Mouse (Mus musculus) MEL (cell line): ENCODE data around the gene Mylk4. TPM values are rescaled to one million over a fixed set of nuclear protein-coding genes. Genes with fewer than 3 reads are reported as not detected.

Experiments
- DNase-seq: peaks from one replicate; pipeline ENCODE4 v3.0.0; 2011; ENCODE audit warnings: low read depth, low spot score
- H3K27ac ChIP-seq: 2 replicates; pipeline ENCODE4 v1.5.1; 2012; ENCODE audit warnings: low read depth, mild to moderate bottlenecking, control low read depth, low read length, moderate library complexity; ENCODE audit not compliant: control insufficient read depth
- H3K27me3 ChIP-seq, 2 experiments: fragments of 150-350 bp in 1 of 2; sonication (generic) in 1 of 2; 2 replicates each; pipeline ENCODE4 v1.6.1; 2012; ENCODE audit warnings: low read length in 2 of 2, mild to moderate bottlenecking in 2 of 2, improper control_type of control experiment in 1 of 2, moderate library complexity in 1 of 2; ENCODE audit not compliant: insufficient read depth in 2 of 2, control insufficient read depth in 1 of 2
- H3K36me3 ChIP-seq, 2 experiments: 2 replicates each; pipeline ENCODE4 v1.6.1; 2012 to 2014; ENCODE audit warnings: low read length in 2 of 2, improper control_type of control experiment in 1 of 2, inconsistent platforms in 1 of 2, mild to moderate bottlenecking in 1 of 2; ENCODE audit not compliant: insufficient read depth in 2 of 2, control insufficient read depth in 1 of 2
- H3K4me1 ChIP-seq, 2 experiments: fragments of 150-350 bp in 1 of 2; sonication (generic) in 1 of 2; 2 replicates each; pipeline ENCODE4 v1.6.1; 2012; ENCODE audit warnings: low read length in 2 of 2, improper control_type of control experiment in 1 of 2, mild to moderate bottlenecking in 1 of 2; ENCODE audit not compliant: insufficient read depth in 2 of 2, control insufficient read depth in 1 of 2
- H3K4me3 ChIP-seq, 2 experiments: fragments of 150-350 bp in 1 of 2; sonication (generic) in 1 of 2; 2 replicates each; pipeline ENCODE4 v1.5.1; 2012; ENCODE audit warnings: low read depth in 2 of 2, low read length in 2 of 2, mild to moderate bottlenecking in 2 of 2, moderate library complexity in 2 of 2, control low read depth in 1 of 2, improper control_type of control experiment in 1 of 2; ENCODE audit not compliant: control insufficient read depth in 1 of 2, insufficient read depth in 1 of 2
- H3K79me2 ChIP-seq: 2 replicates; pipeline ENCODE4 v1.6.1; 2012; ENCODE audit warnings: mild to moderate bottlenecking, low read length, moderate library complexity; ENCODE audit not compliant: control insufficient read depth, poor library complexity, insufficient read depth
- H3K9ac ChIP-seq: 2 replicates; pipeline ENCODE4 v1.6.1; 2012; ENCODE audit warnings: low read depth, mild to moderate bottlenecking, control low read depth, low read length, moderate library complexity; ENCODE audit not compliant: control insufficient read depth, poor library complexity, severe bottlenecking
- H3K9me3 ChIP-seq: fragments of 150-350 bp; sonication (generic); replicated peaks from 2 replicates; pipeline ENCODE4 v1.6.1; 2012; ENCODE audit warnings: mild to moderate bottlenecking, low read length, improper control_type of control experiment, moderate library complexity; ENCODE audit not compliant: insufficient read depth
- BHLHE40 ChIP-seq: IDR thresholded peaks from 2 replicates; pipeline ENCODE4 v1.6.1; 2012; ENCODE audit warnings: low read depth, mild to moderate bottlenecking, inconsistent platforms, low read length, improper control_type of control experiment, borderline replicate concordance
- CHD2 ChIP-seq: IDR thresholded peaks from 2 replicates; pipeline ENCODE4 v1.6.1; 2011; ENCODE audit warnings: low read length, improper control_type of control experiment
- E2F4 ChIP-seq: IDR thresholded peaks from 2 replicates; pipeline ENCODE4 v1.6.1; 2011; ENCODE audit warnings: low read depth, low read length, improper control_type of control experiment, borderline replicate concordance
- ELF1 ChIP-seq: IDR thresholded peaks from 2 replicates; pipeline ENCODE4 v1.6.1; 2014; ENCODE audit warnings: low read depth, mild to moderate bottlenecking, inconsistent platforms, low read length, improper control_type of control experiment, moderate library complexity
- EP300 ChIP-seq, 2 experiments: IDR thresholded peaks; 2 replicates each; pipeline ENCODE4 v1.6.1; 2011; ENCODE audit warnings: improper control_type of control experiment in 2 of 2, low read length in 2 of 2, low read depth in 1 of 2, mild to moderate bottlenecking in 1 of 2
- GATA1 ChIP-seq: IDR thresholded peaks from 2 replicates; pipeline ENCODE4 v1.6.1; 2011; ENCODE audit warnings: low read depth, low read length, improper control_type of control experiment
- HCFC1 ChIP-seq: IDR thresholded peaks from 2 replicates; pipeline ENCODE4 v1.6.1; 2012; ENCODE audit warnings: low read depth, mild to moderate bottlenecking, inconsistent platforms, low read length, improper control_type of control experiment, moderate library complexity
- MAZ ChIP-seq: IDR thresholded peaks from 2 replicates; pipeline ENCODE4 v1.6.1; 2012; ENCODE audit warnings: low read depth, mild to moderate bottlenecking, inconsistent platforms, low read length, improper control_type of control experiment
- MXI1 ChIP-seq: IDR thresholded peaks from 2 replicates; pipeline ENCODE4 v1.6.1; 2011; ENCODE audit warnings: mild to moderate bottlenecking, low read depth, low read length, improper control_type of control experiment
- NELFE ChIP-seq: IDR thresholded peaks from 2 replicates; pipeline ENCODE4 v1.6.1; 2011; ENCODE audit warnings: low read depth, low read length, improper control_type of control experiment
- POLR2AphosphoS2 ChIP-seq: IDR thresholded peaks from 2 replicates; pipeline ENCODE4 v1.6.1; 2011; ENCODE audit warnings: low read length, improper control_type of control experiment
- POLR2AphosphoS5 ChIP-seq: IDR thresholded peaks from 2 replicates; pipeline ENCODE4 v1.6.1; 2012; ENCODE audit warnings: low read depth, borderline replicate concordance, mild to moderate bottlenecking, inconsistent platforms, low read length, moderate library complexity, mixed read lengths
- RAD21 ChIP-seq: IDR thresholded peaks from 2 replicates; pipeline ENCODE4 v1.6.1; 2011; ENCODE audit warnings: mild to moderate bottlenecking, low read depth, low read length, improper control_type of control experiment
- SIN3A ChIP-seq: IDR thresholded peaks from 2 replicates; pipeline ENCODE4 v1.6.1; 2012; ENCODE audit warnings: low read length, improper control_type of control experiment, inconsistent platforms
- SMC3 ChIP-seq: IDR thresholded peaks from 2 replicates; pipeline ENCODE4 v1.6.1; 2011; ENCODE audit warnings: low read depth, low read length, improper control_type of control experiment
- TAL1 ChIP-seq: IDR thresholded peaks from 2 replicates; pipeline ENCODE4 v1.6.1; 2012; ENCODE audit warnings: mild to moderate bottlenecking, inconsistent platforms, low read length, moderate library complexity, mixed read lengths
- TCF12 ChIP-seq: IDR thresholded peaks from 2 replicates; pipeline ENCODE4 v1.6.1; 2014; ENCODE audit warnings: low read depth, mild to moderate bottlenecking, inconsistent platforms, low read length, improper control_type of control experiment, moderate library complexity
- UBTF ChIP-seq: IDR thresholded peaks from 2 replicates; pipeline ENCODE4 v1.6.1; 2012; ENCODE audit warnings: low read depth, mild to moderate bottlenecking, inconsistent platforms, low read length, improper control_type of control experiment, moderate library complexity, borderline replicate concordance; ENCODE audit not compliant: insufficient read depth
- USF1 ChIP-seq: IDR thresholded peaks from 2 replicates; pipeline ENCODE4 v1.6.1; 2014; ENCODE audit warnings: low read depth, mild to moderate bottlenecking, inconsistent platforms, low read length, improper control_type of control experiment, moderate library complexity
- USF2 ChIP-seq, 2 experiments: IDR thresholded peaks; 2 replicates each; pipeline ENCODE4 v1.6.1; 2011 to 2012; ENCODE audit warnings: improper control_type of control experiment in 2 of 2, low read length in 2 of 2, borderline replicate concordance in 1 of 2, inconsistent platforms in 1 of 2, low read depth in 1 of 2, mild to moderate bottlenecking in 1 of 2; ENCODE audit not compliant: insufficient read depth in 1 of 2
- ZKSCAN1 ChIP-seq: IDR thresholded peaks from 2 replicates; pipeline ENCODE4 v1.6.1; 2012; ENCODE audit warnings: low read depth, mild to moderate bottlenecking, inconsistent platforms, low read length, improper control_type of control experiment, moderate library complexity
- ZMIZ1 ChIP-seq: IDR thresholded peaks from 2 replicates; pipeline ENCODE4 v1.6.1; 2012; ENCODE audit warnings: low read depth, mild to moderate bottlenecking, inconsistent platforms, low read length, improper control_type of control experiment, moderate library complexity
- polyA plus RNA-seq, 2 experiments: library from polyadenylated mRNA; stranded (reverse) in 1 of 2; unstranded in 1 of 2; fragments of >175 nt in 1 of 2; fragments of >200 nt in 1 of 2; gene quantifications; 2 replicates each; pipeline versions ENCODE4 v1.2.1 to v1.2.4; 2012; ENCODE audit warnings: low replicate concordance in 2 of 2, low read depth in 1 of 2; ENCODE audit not compliant: insufficient read length in 2 of 2, insufficient read depth in 1 of 2, missing spikeins in 1 of 2
- total RNA-seq: library from RNA; depleted of rRNA; stranded (reverse); fragments of 300-350 nt; gene quantifications from 2 replicates; pipeline ENCODE4 v1.2.3, GENCODE M21; 2012

Mylk4 gene
- total and polyA plus RNA-seq, 3 experiments: not detected

DNA sequence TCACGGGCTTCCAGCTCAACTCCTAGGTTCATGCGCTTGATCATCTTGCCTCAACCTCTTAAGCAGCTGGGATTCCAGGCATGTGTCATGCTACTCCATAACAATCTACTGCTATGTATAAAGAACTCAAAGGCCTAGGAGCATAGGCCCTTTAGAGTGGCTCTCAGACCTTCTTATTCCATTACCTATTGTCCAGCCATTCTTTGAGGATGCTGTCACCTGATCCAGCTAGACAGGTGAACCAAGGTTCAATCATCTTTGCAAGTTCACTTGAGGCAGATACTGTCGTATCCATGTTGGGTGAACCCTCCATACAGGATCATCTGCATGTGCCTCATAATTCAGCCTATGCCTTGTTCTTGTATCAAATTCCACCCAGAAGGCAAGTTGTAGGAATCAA lies 84.8 kb downstream of the Mylk4 start:
- DNase-seq: no peak
- Histone ChIP-seq H3K27ac (no peak overlapping the region), H3K4me1 (no peaks in the 10 kb centered on the region)

GRCm38 (mm10) chr13:32693886-32694455 lies 89.8 kb downstream of the Mylk4 start:
- H3K79me2 ChIP-seq: no peaks in the 10 kb centered on the region
- H3K27me3 ChIP-seq: peaks cover 0 to 1% of the 10 kb centered on the region in 2 experiments; a peak in 1 of 4 replicates
- no peaks in the 10 kb centered on the region for H3K36me3 ChIP-seq
- no peak overlapping the region for H3K27ac ChIP-seq
- no peaks in the 10 kb centered on the region for H3K4me1 ChIP-seq
- no peak for DNase-seq
- no peak overlapping the region for H3K4me3 ChIP-seq
- H3K9me3 ChIP-seq: no peaks in the 10 kb centered on the region
- TF ChIP-seq SIN3A: no peak
- TF ChIP-seq MXI1: no peak
- TF ChIP-seq ELF1: no peak
- TF ChIP-seq RAD21: no peak
- TF ChIP-seq TAL1: no peak
- no peak for TF ChIP-seq USF1
- no peak for TF ChIP-seq BHLHE40
- no peak for TF ChIP-seq SMC3
- no peak for TF ChIP-seq MAZ
- no peak for TF ChIP-seq NELFE
- no peak for TF ChIP-seq POLR2AphosphoS2
- TF ChIP-seq TCF12: no peak
- H3K9ac ChIP-seq: no peak overlapping the region

More for the DNA sequence above, 84.8 kb downstream of the Mylk4 start:
- no peaks in the 10 kb centered on the region for H3K36me3 ChIP-seq
- H3K9ac ChIP-seq: no peak overlapping the region
- TF ChIP-seq UBTF (no peak), TCF12 (no peak), GATA1 (no peak), CHD2 (no peak), ZMIZ1 (no peak), E2F4 (no peak), EP300 (IDR thresholded peaks at IDR 0.05; ENCODE audit: low read depth in 1 of 2, low read length in 2 of 2) (no peak), HCFC1 (no peak), TAL1 (no peak), POLR2AphosphoS5 (no peak), USF2 (IDR thresholded peaks at IDR 0.05; ENCODE audit: borderline replicate concordance in 1 of 2, insufficient read depth in 1 of 2, low read depth in 1 of 2, low read length in 2 of 2) (no peak), ZKSCAN1 (no peak), POLR2AphosphoS2 (no peak), SIN3A (no peak)
- TF ChIP-seq, all 39 proteins: peak for 0
- Histone ChIP-seq H3K79me2 (no peaks in the 10 kb centered on the region), H3K4me3 (no peak overlapping the region), H3K9me3 (no peaks in the 10 kb centered on the region), H3K27me3 (peaks cover 0 to 6% of the 10 kb centered on the region in 2 experiments; a peak in 2 of 4 replicates)
